Mouse (Mus musculus) spleen, postnatal 4 days (tissue): Measurements from ENCODE around the gene Tprgl.
A peak's percentile ranks its signal among the peaks of the same experiment; 100 is the strongest.

Experiments used
- DNase-seq, 2 experiments: peaks; one replicate each; pipeline ENCODE4 v3.0.0; 2022; ENCODE audit warnings: low spot score in 2 of 2

The Tprgl gene

DNA sequence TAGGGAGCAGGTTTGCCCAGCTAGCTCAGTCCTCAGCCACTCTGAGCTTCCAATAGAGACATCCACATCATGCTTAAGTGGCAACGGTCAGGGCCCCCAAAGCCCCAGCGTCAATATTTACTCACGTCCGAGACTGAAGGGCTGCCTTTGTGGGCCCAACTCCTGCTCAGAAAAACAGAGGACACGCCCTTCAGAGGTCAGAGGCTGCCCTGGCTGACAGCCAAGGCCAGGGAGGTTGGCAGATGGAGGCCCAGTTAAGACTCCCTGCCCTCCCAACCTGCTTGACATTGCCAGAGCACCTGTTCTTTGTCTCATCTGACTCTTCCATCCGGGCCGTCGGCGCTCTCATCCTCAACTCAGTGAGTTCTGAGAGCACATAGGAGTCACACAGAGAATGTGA, 41.7 kb downstream of the Tprgl start:
- peak in 1 of 2 experiments; percentile 59 for DNase-seq

- no peak for DNase-seq
Observed at GRCm38 (mm10) chr4:154116421-154116820, 44.0 kb downstream of the Tprgl start.

- no peak for DNase-seq
Observed at GRCm38 (mm10) chr4:154109850-154110243, 50.6 kb downstream of the Tprgl start.

DNA sequence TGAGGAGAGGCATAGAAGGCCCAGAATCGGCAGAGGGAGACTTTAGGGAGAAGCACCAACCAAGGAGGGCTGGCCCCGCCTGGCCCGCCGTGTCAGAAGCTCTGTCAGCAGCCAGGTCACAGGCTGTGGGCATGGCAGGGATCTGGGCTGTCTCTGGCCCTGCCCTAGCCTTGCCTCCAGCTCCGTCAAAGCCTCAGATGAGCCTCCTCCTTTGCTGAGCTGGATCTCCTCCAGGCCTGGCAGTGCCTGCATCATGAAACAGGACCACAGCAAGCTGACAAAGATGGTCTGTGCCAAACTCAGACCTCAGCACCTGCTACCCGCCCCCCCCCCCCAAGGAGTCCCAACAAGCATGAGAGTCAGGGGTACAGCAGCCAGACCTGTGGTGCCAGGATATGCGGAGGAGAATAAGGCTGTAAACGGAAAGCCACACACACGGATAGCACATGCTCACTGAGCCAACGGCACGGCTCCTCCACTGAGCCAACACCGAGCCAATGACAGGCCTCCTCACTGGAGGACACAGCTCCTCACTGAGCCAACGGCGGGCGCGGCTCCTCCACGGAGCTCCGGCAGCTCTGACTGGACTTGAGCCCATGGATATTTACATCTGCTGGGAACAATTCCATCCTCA, 51.1 kb downstream of the Tprgl start:
- DNase-seq = no peak
